Mouse (Mus musculus) intestine, embryonic 16.5 days (tissue): ENCODE results near the gene Dnajc5. TPM values are rescaled to one million over a fixed set of nuclear protein-coding genes. Genes with fewer than 3 reads are reported as not detected.
A peak's percentile ranks its signal among the peaks of the same experiment; 100 is the strongest.

ENCODE experiments used
- ATAC-seq: fragments of 200-750 bp; cut with Nextera tagmentation; 2 replicates; pipeline ENCODE4 v1.8.0; 2017; ENCODE audit warnings: moderate TSS enrichment, moderate library complexity
- H3K27ac ChIP-seq: fragments of 300-500 bp; sonication (generic); 2 replicates; pipeline ENCODE4 v1.5.1; 2014; ENCODE audit warnings: mild to moderate bottlenecking, low read length
- H3K27me3 ChIP-seq: fragments of 300-500 bp; sonication (generic); replicated peaks from 2 replicates; pipeline ENCODE4 v1.6.1; 2014; ENCODE audit warnings: low read length, control low read depth, mixed read lengths; ENCODE audit not compliant: control insufficient read depth, insufficient read depth
- H3K36me3 ChIP-seq: fragments of 300-500 bp; sonication (generic); 2 replicates; pipeline ENCODE4 v1.6.1; 2014; ENCODE audit warnings: low read length, control low read depth; ENCODE audit not compliant: control insufficient read depth, insufficient read depth
- H3K4me1 ChIP-seq: fragments of 300-500 bp; sonication (generic); 2 replicates; pipeline ENCODE4 v1.6.1; 2014; ENCODE audit warnings: low read length, control low read depth, mixed read lengths; ENCODE audit not compliant: control insufficient read depth, insufficient read depth
- H3K4me2 ChIP-seq: fragments of 300-500 bp; sonication (generic); 2 replicates; pipeline ENCODE4 v1.6.1; 2014; ENCODE audit warnings: low read depth, low read length, control low read depth
- H3K4me3 ChIP-seq: fragments of 300-500 bp; sonication (generic); 2 replicates; pipeline ENCODE4 v1.5.1; 2014; ENCODE audit warnings: mild to moderate bottlenecking, low read length
- H3K9ac ChIP-seq: fragments of 300-500 bp; sonication (generic); 2 replicates; pipeline ENCODE4 v1.6.1; 2014; ENCODE audit warnings: low read depth, low read length
- H3K9me3 ChIP-seq: fragments of 300-500 bp; sonication (generic); 2 replicates; pipeline ENCODE4 v1.6.1; 2016; ENCODE audit warnings: low read length, control low read depth; ENCODE audit not compliant: control insufficient read depth
- WGBS: fragments of 180-500 bp; shearing (Covaris S2); extraction: QIAGEN DNeasy Blood & Tissue Kit; methylation state at CpG from one replicate; pipeline ENCODE4 v1.1.7; 2014; 5-methylcytosine and 5-hydroxymethylcytosine counted together
- microRNA-seq: library from miRNA; unstranded; fragments of <30 nt; microRNA quantifications from one replicate; pipeline ENCODE4, GENCODE M21; 2016
- polyA plus RNA-seq: library from polyadenylated mRNA; unstranded; fragments of >200 nt; fragmentation: Nextera tagmentation; extraction: Ambion mirVana; gene quantifications from 2 replicates; pipeline ENCODE4 v1.2.1, GENCODE M21; 2015

Gene Dnajc5
- polyA plus RNA-seq, 1 experiment from 2014 or later = 74.1 TPM

- ATAC-seq = no peak
- no peaks in the 10 kb centered on the region for H3K9me3 ChIP-seq
- 0 out of 2 replicates have a peak, but pooled peaks cover 2% of the 10 kb centered on the region for H3K36me3 ChIP-seq
- H3K4me1 ChIP-seq = peaks cover 20% of the 10 kb centered on the region
- H3K4me3 ChIP-seq = no peak overlapping the region
- H3K27me3 ChIP-seq = no peaks in the 10 kb centered on the region
- H3K4me2 ChIP-seq = no peak overlapping the region
- H3K9ac ChIP-seq = no peak overlapping the region
- 63% methylated on average over 7 of the region's 7 CpGs for WGBS
- 0 out of 2 replicates have a peak overlapping the region, but pooled peaks have one; percentile 3 for H3K27ac ChIP-seq
Observed at GRCm38 (mm10) chr2:181597378-181598061, 77.2 kb downstream of the Dnajc5 start.

- 0 out of 2 replicates have a peak, but pooled peaks cover 2% of the 10 kb centered on the region for H3K36me3 ChIP-seq
- H3K9ac ChIP-seq = peak within 1 kb of the TSS; percentile 87
- H3K9me3 ChIP-seq = no peaks in the 10 kb centered on the region
- H3K27me3 ChIP-seq = no peaks in the 10 kb centered on the region
- H3K27ac ChIP-seq = peak within 1 kb of the TSS; percentile 94
- H3K4me3 ChIP-seq = peak within 1 kb of the TSS; percentile 71
- peak within 1 kb of the TSS; percentile 85 for H3K4me2 ChIP-seq
- 2% methylated on average over 71 of the region's 71 CpGs for WGBS
- peak; percentile 65 for ATAC-seq
- H3K4me1 ChIP-seq = peaks cover 22% of the 10 kb centered on the region
Observed at GRCm38 (mm10) chr2:181598454-181599351, 78.4 kb downstream of the Dnajc5 start, which contains the start of gene Samd10. Gene Samd10 (minus strand): TSS chr2:181599212.

GRCm38 (mm10) chr2:181600226-181600758 is 80.0 kb downstream of the Dnajc5 start:
- Histone ChIP-seq H3K4me1 (peaks cover 22% of the 10 kb centered on the region), H3K4me3 (peak overlapping the region; percentile 72), H3K27ac (peak overlapping the region; percentile 75; the same call in 1 of the 2 replicates), H3K9ac (peak overlapping the region; percentile 79), H3K36me3 (0 out of 2 replicates have a peak, but pooled peaks cover 2% of the 10 kb centered on the region), H3K4me2 (peak overlapping the region; percentile 90), H3K27me3 (no peaks in the 10 kb centered on the region), H3K9me3 (no peaks in the 10 kb centered on the region)
- 60% methylated on average over 6 of the region's 6 CpGs for WGBS
- ATAC-seq = no peak

GRCm38 (mm10) chr2:181600828-181601750 is 80.8 kb downstream of the Dnajc5 start:
- peak overlapping the region; percentile 79 for H3K9ac ChIP-seq
- peaks cover 22% of the 10 kb centered on the region for H3K4me1 ChIP-seq
- H3K4me3 ChIP-seq = peak overlapping the region; percentile 72
- no peaks in the 10 kb centered on the region for H3K27me3 ChIP-seq
- ATAC-seq = peak; percentile 92
- H3K9me3 ChIP-seq = no peaks in the 10 kb centered on the region
- H3K36me3 ChIP-seq = 0 out of 2 replicates have a peak, but pooled peaks cover 1% of the 10 kb centered on the region
- H3K27ac ChIP-seq = peak overlapping the region; percentile 75
- peak overlapping the region; percentile 90 for H3K4me2 ChIP-seq
- 1% methylated on average over 57 of the region's 57 CpGs for WGBS

GRCm38 (mm10) chr2:181601751-181602145 is 81.5 kb downstream of the Dnajc5 start:
- H3K36me3 ChIP-seq = no peaks in the 10 kb centered on the region
- H3K9me3 ChIP-seq = no peaks in the 10 kb centered on the region
- 26% methylated on average over 10 of the region's 10 CpGs for WGBS
- H3K4me3 ChIP-seq = peak overlapping the region; percentile 72
- H3K4me2 ChIP-seq = peak overlapping the region; percentile 90
- H3K9ac ChIP-seq = peak overlapping the region; percentile 79
- no peaks in the 10 kb centered on the region for H3K27me3 ChIP-seq
- peak overlapping the region; percentile 23; the same call in 1 of the 2 replicates for H3K27ac ChIP-seq
- peaks cover 22% of the 10 kb centered on the region for H3K4me1 ChIP-seq
- ATAC-seq = no peak

GRCm38 (mm10) chr2:181602367-181602766 is 82.1 kb downstream of the Dnajc5 start:
- Histone ChIP-seq H3K4me2 (peak overlapping the region; percentile 90; the same call in 1 of the 2 replicates), H3K36me3 (no peaks in the 10 kb centered on the region), H3K4me1 (peaks cover 22% of the 10 kb centered on the region), H3K4me3 (no peak overlapping the region), H3K27ac (no peak overlapping the region), H3K9me3 (no peaks in the 10 kb centered on the region), H3K27me3 (no peaks in the 10 kb centered on the region), H3K9ac (peak overlapping the region; percentile 79; the same call in 1 of the 2 replicates)
- ATAC-seq = no peak
- 73% methylated on average over 4 of the region's 4 CpGs for WGBS

Small RNA genes within 50 kb of the gene (microRNA-seq; reads per million reads assigned to microRNA genes)
- not detected for gene Mir7006

Other genes with a start within 250 kb of the Dnajc5 start
- 11.7 and 12.9 TPM in 2 replicates for gene Gmeb2, start 232.4 kb upstream of the Dnajc5 start, polyA plus RNA-seq
- gene Stmn3, start 206.0 kb upstream of the Dnajc5 start, polyA plus RNA-seq = 36.3 and 40.2 TPM in 2 replicates
- 31.0 and 32.0 TPM in 2 replicates for gene Rtel1, start 200.7 kb upstream of the Dnajc5 start, polyA plus RNA-seq
- gene Zgpat, start 155.6 kb upstream of the Dnajc5 start, polyA plus RNA-seq = 36.9 and 38.5 TPM in 2 replicates
- gene Arfrp1, start 155.1 kb upstream of the Dnajc5 start, polyA plus RNA-seq = 52.5 and 54.0 TPM in 2 replicates
- 16.3 and 16.8 TPM in 2 replicates for gene Lime1, start 140.4 kb upstream of the Dnajc5 start, polyA plus RNA-seq
- gene Zbtb46, start 61.1 kb upstream of the Dnajc5 start, polyA plus RNA-seq = 6.1 and 6.5 TPM in 2 replicates
- 0.07 and 0.10 TPM in 2 replicates for gene Abhd16b, start 27.3 kb upstream of the Dnajc5 start, polyA plus RNA-seq
- 122 and 134 TPM in 2 replicates for gene Tpd52l2, start 23.3 kb upstream of the Dnajc5 start, polyA plus RNA-seq
- 75.0 and 78.0 TPM in 2 replicates for gene Uckl1, start 64.4 kb downstream of the Dnajc5 start, polyA plus RNA-seq
- gene Prpf6, start 71.4 kb downstream of the Dnajc5 start, polyA plus RNA-seq = 52.2 and 52.7 TPM in 2 replicates
- 20.5 and 20.9 TPM in 2 replicates for gene Zfp512b, start 72.3 kb downstream of the Dnajc5 start, polyA plus RNA-seq
- gene Samd10, start 78.7 kb downstream of the Dnajc5 start, polyA plus RNA-seq = 23.9 TPM in 2 replicates
- gene Gm29797, start 136.5 kb downstream of the Dnajc5 start, polyA plus RNA-seq = 2.2 and 3.0 TPM in 2 replicates
- gene Sox18, start 151.2 kb downstream of the Dnajc5 start, polyA plus RNA-seq = 28.9 and 30.1 TPM in 2 replicates
- 15.1 and 16.4 TPM in 2 replicates for gene Tcea2, start 159.8 kb downstream of the Dnajc5 start, polyA plus RNA-seq
- 36.1 and 39.6 TPM in 2 replicates for gene Rgs19, start 173.5 kb downstream of the Dnajc5 start, polyA plus RNA-seq
- gene Lkaaear1, start 178.0 kb downstream of the Dnajc5 start, polyA plus RNA-seq = not detected in 2 replicates
- gene Oprl1, start 194.5 kb downstream of the Dnajc5 start, polyA plus RNA-seq = 1.2 and 1.7 TPM in 2 replicates
- gene Myt1, start 242.8 kb downstream of the Dnajc5 start, polyA plus RNA-seq = 1.4 and 1.7 TPM in 2 replicates